Mouse (Mus musculus): ENCODE measurements around the gene Slc12a7. TPM values are rescaled to one million over a fixed set of nuclear protein-coding genes. Genes with fewer than 3 reads are reported as not detected.

Slc12a7 gene
- polyA plus RNA-seq, 1 experiment: 110 TPM

DNA sequence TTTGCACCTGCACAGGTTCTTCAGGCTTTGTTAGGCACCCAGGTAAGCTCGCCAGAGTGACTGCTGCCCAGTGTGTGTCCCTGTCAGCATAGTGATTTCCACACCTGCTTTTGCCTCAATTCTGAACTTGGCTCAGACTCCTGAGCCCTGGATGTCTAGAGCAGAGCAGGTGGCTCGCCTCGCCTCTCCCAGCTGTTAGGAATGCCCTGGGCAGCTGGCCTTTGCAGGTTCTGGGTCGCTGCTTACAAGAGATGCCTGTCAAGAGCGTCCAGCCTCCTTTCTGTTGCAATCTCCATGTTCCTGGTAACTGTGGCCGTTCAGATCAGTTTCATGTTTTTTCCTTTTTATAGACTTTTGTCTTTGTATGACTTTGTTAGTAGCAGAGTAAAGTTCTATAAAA is 83.4 kb downstream of the Slc12a7 start:
- no peak for DNase-seq (ENCODE audit: low spot score)

DNA sequence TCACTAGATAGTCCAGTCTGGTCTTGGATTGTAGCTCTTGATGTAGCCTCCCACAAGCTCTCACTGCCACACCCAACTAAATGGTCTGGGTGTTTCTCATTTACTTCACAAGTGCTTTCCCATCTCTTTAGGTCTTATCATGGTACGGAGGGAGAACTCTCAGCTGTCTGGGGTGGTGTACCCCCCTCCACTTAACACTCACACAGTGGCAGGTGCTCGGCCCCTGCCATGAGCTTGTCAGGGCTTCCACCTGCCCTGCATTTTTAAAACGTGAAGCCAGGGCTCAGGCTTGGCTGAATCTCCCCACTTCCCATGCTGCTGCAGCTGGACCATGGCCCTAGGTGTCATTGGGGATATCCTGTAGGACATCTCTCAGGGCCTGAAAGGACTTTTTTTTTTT is 86.0 kb downstream of the Slc12a7 start:
- no peak for DNase-seq (ENCODE audit: low spot score)

DNA sequence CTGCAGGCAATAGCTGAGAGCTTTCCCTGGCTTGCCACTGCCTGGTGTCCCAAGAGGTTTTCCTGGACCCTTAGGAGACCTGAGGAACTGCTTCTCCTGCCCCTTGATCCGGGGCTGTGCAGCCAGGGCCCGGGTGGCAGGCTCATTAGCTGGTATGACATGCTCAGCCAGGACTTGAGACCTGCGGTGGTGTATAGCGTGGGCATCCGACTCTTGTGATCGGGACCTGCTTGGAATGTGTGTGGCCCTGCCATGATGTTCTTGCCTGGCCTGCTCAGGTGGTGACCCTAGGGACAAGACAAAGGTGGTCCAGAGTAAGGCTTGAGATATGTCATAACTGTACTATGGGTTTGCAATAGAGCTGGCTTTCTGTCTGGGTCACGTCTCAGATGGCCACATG is 88.4 kb downstream of the Slc12a7 start:
- DNase-seq (ENCODE audit: low spot score): no peak

DNA sequence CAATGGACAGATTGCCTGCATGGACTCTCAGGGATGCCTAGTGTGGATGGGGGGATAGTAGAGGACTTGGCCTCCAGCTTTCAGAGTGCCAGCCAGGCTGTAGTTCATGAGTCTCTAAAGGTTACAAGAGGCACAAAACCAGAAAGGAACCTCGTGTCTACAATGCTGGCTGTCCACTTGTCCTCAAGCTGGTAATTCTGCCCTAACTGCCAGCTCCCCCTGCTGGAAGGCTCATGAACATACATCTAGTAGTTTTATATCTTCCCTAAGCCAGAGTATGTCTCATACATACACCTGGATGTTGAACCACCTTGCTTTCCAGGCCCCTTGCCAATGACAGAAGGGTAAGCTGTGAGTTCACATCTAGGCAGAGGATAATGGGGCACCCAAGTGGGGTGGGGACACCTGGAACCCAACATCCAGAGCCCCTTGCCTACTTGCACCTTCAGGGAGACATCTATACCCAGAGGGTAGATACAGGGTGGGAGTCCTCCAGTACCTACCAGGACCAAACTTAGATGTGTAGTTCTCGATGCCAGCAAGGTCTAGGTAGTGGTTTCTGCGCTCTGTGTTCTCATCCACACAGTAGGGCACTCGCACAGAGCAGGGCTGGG is 89.4 kb downstream of the Slc12a7 start:
- DNase-seq (ENCODE audit: low spot score): no peak

DNA sequence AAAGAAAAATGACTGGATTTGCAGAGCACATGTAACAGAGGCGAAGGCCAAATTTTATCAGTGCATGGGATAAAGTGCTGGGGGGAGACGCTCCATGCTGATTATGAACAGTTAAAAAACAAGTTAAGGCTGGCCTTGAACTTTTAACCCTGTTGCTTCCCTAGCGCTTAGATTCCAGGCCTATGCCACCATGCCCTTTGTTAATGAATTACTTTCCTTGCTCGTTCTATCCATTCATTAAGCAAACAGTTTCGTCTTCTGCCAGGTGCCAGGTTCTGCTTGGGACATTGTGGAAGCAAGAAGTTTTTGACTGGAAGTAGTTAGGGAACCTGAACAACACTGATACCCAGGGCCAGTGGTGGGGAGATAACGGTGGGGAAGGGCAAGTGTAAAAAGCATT is 90.8 kb downstream of the Slc12a7 start:
- no peak for DNase-seq (ENCODE audit: low spot score)

DNA sequence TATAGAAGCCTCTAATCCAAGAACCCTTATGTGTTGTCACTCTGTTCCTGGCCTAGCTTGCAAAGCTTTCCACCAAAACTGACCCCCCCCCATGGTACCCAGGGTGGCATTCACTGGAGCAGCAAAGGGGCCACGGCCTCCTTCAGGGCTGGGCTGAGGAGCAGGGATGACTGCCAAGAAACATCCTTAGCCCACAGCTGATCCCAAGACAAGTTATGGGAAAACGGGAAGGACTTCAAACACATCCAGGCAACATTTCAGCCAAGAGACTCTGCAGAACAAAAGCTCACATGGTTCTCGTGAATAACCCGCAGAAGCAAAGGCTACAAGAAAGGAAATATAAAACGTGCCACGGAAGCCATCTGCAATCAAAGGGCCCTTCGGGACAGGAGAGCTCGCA is 94.3 kb downstream of the Slc12a7 start:
- DNase-seq (ENCODE audit: low spot score): no peak

DNA sequence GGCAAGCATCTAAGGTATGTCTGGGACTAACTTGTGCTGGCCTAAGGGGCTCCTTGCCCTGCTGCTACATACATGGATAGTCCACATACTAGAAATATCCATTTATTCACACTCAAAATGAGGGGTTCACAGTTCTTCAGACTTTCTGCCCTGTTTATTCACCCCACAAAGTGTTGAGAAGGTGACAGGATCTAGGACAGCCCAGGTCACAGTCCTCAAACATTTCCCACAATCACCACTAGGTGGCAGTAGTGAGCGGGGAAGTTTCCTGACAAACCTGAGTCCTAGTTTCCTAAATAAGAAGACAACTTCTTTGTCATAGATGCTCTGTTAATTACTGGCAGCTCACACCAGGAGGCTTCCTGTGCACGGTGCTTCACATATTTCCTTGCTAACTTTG is 98.6 kb downstream of the Slc12a7 start:
- no peak for DNase-seq (ENCODE audit: low spot score)

DNA sequence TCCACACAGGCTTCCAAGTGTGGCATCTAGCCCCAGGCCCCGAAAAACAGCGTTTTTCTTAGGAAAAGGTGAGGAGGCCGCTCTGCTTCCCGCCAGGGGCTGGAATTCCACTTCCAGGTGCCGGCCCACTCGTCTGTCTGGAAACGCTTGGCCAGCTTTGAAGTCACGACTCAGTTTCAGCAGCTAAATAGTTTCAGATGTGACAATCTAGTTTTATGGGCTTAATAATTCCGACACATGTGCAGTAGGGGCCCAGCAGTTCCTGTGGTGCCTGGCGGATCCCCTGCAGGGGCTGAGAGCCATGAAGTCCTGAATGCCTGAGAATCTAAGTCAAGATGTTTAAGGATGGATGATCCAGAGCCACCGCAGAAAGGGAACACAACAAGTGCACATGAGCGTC is 100.9 kb downstream of the Slc12a7 start:
- DNase-seq (ENCODE audit: low spot score): no peak

DNA sequence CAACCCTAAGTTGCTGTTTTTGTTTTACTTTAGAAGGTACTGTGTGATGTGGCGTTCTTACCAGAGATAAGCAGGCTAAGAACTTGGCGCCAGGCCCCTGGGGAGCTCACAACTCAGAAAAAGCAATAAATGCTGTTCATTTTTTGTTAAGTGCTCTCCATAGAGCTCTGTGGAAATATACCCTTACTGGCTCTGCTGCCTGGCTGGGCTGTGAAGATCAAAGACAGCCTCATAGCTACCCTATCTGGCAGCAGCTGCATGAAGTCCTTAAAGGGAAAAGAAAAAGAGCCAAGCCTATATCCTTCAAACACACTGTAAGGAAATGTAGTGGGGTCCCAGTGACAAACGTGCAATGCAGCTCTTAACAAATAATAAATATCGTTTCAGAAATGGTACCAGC is 102.9 kb downstream of the Slc12a7 start:
- DNase-seq (ENCODE audit: low spot score): no peak

DNA sequence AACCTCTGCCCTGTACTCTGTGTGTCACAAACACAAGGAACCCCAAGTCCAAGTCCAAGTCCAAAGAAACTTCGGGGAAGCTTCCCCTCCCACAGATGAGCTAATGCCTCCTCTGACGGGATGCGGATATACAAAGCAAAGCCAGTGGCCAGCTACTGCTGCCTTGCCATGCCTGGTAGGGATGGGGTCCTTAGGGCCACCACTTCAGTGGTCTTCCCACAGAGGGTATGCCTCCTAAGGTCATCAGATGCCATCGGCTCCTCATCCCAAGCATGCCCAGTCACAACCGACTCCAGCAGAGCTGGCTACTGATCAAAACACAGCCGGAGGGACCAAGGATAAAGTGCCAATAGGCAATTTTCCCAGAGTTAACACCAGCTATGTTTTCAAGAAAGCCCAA is 103.6 kb downstream of the Slc12a7 start:
- DNase-seq (ENCODE audit: low spot score): no peak

DNA sequence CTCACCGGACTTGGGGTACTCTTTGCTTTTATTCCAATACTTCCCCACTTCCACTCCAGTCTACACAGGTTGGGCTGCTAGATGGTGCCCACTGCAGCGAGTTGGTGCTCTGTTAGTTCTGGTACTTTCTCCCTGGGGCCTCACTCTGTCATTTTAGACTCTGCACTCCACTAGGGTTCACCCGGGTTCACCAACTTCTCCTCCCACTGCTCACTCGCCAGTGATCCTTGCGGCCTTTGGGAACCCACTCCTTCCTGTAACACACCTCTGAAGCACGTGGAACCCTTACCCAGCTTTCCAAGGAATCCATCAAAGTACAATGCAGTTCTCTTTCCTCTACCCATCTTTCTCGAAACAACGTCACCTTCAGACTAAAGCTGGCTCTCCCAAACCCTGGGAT is 104.8 kb downstream of the Slc12a7 start:
- DNase-seq (ENCODE audit: low spot score): no peak

DNA sequence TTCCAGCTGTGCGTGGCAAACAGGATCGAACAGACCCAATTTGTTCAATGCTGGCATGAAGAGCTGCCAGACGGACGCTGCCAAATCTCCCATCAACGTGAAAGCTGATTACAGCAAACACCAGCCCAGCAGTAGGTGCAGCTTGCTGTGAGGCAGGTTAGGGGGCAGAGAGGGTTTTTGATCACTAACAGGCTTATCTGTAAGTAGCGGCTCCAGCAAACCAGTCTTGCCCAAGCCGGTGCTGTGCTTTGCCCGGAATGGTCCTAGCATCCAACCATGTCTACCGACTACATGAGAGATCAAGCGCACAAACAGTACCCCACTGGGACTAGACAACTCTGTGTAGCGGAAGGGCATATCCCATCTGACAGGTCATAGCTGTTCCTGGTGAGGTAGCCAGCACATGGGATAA is 106.2 kb downstream of the Slc12a7 start:
- DNase-seq (ENCODE audit: low spot score): no peak

DNA sequence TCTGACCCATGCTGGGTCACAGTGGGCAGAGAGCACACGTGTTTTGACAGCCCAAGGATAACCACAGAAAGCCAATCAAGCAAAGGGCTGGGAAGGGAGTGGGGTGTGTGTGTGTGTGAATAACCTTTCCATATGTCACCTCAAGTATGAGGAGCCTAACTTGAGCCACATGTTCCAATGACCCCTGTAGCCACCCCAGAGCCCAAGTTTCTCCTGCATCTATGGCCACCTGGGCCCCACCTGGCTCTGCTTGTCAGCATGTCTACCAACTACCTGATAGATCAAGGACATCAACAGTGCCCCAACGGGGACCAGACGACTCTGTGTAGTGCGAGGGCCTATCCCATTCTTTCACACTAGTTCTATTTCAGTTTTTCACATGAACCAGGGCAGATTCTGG is 106.8 kb downstream of the Slc12a7 start:
- no peak for DNase-seq (ENCODE audit: low spot score)

DNA sequence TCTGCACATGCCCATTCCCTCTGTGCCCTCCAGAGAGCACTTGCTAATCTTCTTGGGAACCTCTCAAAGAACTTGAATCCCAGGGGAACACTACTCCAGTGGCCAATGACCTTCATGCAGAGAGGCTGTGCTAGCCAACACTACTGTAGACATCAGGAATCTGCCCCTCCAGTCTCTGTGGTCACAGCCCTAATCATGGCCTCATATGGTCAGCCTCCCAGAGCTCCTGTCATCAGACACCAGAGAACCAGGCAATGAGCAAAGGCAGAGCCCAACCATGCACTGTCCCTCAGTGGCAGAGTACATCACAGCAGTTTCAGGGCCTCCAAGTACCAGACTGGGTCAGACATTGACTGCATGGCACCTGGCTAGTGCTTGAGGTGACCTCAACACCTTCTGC is 109.8 kb downstream of the Slc12a7 start:
- no peak for DNase-seq (ENCODE audit: low spot score)

DNA sequence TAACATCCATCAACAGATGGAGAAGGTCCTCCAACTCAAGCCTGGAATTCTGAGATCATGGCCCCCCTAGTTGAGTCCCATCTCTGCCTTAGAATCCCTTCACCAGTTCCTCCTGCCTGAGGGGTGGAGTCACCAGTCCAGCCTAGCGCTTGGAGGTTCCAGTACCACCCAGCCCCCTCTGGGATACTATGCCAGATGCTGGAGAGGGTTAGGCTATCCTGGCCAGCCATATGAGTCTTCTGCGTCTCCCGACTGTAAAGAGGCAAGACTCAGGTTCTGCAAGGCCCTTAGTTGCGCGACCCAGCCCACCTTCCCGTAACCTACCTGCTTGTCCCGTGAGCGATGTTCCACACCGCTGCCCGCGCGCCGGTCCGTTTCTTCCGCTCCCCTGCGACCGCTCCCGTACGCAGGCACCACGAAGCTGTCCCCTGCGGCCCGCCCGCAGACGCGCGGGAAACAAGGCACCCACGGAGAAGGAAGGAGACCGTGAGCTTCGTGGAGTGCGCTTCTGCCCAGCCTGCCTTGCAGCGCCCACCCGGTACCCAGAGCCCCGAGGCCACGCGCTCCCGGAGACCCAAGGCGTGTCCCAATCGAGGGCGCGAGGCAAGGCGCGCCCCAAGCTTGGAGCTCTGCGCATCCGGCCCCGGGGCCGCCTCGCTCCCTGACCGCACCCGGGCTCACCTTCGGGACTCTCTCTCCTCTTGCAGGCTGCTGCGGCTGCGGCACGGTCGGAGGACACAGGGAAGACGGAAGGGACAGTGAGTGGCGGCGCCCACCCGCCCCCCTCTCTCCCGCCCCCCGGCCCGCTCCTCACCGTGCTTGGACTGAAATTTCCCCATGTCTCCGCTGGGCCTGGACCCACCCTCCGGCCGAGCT is 113.9 kb downstream of the Slc12a7 start:
- DNase-seq (ENCODE audit: low spot score): peak; percentile 37

DNA sequence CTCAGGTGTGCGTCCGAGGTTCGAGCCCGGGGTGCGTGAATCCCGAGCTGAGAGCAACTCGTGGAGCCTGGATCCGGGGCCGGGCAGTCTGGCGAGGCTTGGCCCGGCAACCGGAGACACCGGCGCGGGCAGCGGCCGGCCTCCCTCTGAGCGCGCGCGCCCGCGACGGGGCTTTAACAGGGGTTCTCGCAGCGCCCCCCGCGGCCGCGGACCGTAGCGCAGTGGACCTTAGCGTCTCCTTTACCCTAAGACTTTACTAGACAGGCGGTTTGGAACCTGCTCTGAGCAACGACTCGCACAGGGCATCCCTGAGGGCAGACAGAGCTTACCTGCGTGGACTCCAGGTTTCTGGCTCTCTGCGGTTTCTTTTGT is 114.6 kb downstream of the Slc12a7 start, which contains the start of gene Nkd2:
Gene Nkd2, minus strand, starts transcription at position 167 of the 372 bp plus-strand sequence.
- peak; percentile 78 for DNase-seq (ENCODE audit: low spot score)

Other genes starting within 250 kb of the Slc12a7 start
- gene Slc6a3, start 196.3 kb upstream of the Slc12a7 start, polyA plus RNA-seq (2012; rRNA removed): 0.03 and 0.04 TPM in 2 replicates
- gene Clptm1l, start 129.1 kb upstream of the Slc12a7 start, polyA plus RNA-seq (2012; rRNA removed): 134 and 160 TPM in 2 replicates
- 3.4 and 4.5 TPM in 2 replicates for gene Tert, start 106.2 kb upstream of the Slc12a7 start, polyA plus RNA-seq (2012; rRNA removed)
- 0.68 and 1.0 TPM in 2 replicates for gene Slc6a18, start 55.1 kb upstream of the Slc12a7 start, polyA plus RNA-seq (2012; rRNA removed)
- gene Slc6a19, start 28.2 kb upstream of the Slc12a7 start, polyA plus RNA-seq (2012; rRNA removed): 0.07 and 0.12 TPM in 2 replicates
- 64.0 and 74.8 TPM in 2 replicates for gene Nkd2, start 114.5 kb downstream of the Slc12a7 start, polyA plus RNA-seq (2012; rRNA removed)
- gene Trip13, start 204.7 kb downstream of the Slc12a7 start, polyA plus RNA-seq (2012; rRNA removed): 1.7 and 2.0 TPM in 2 replicates
- gene Brd9, start 204.7 kb downstream of the Slc12a7 start, polyA plus RNA-seq (2012; rRNA removed): 62.4 and 64.3 TPM in 2 replicates
- gene Zdhhc11, start 230.8 kb downstream of the Slc12a7 start, polyA plus RNA-seq (2012; rRNA removed): not detected in 2 replicates